Mouse (Mus musculus) thymus, adult 2 months (tissue): ENCODE data around the gene Phb. TPM values are rescaled to one million over a fixed set of nuclear protein-coding genes. Genes with fewer than 3 reads are reported as not detected.
"Not testable (repeated sequence)": the region's sequence is repeated elsewhere in the genome, so short reads cannot be mapped to it uniquely, and the experiment has no call there.

ENCODE experiments used
- DNase-seq: peaks from one replicate; pipeline ENCODE4 v3.0.0; 2021
- H3K27ac ChIP-seq: fragments of 200-500 bp; 2 replicates; pipeline ENCODE4 v1.5.1; 2012; ENCODE audit warnings: low read length, control low read depth; ENCODE audit not compliant: control insufficient read depth, insufficient read depth
- H3K27me3 ChIP-seq: fragments of 200-500 bp; 2 replicates; pipeline ENCODE4 v1.6.1; 2012; ENCODE audit warnings: mild to moderate bottlenecking, low read length, moderate library complexity, mixed read lengths; ENCODE audit not compliant: control insufficient read depth, insufficient read depth
- H3K36me3 ChIP-seq: fragments of 200-500 bp; 2 replicates; pipeline ENCODE4 v1.6.1; 2012; ENCODE audit warnings: mild to moderate bottlenecking, low read length, moderate library complexity; ENCODE audit not compliant: control insufficient read depth, insufficient read depth
- H3K4me1 ChIP-seq: fragments of 200-500 bp; replicated peaks from 2 replicates; pipeline ENCODE4 v1.6.1; 2012; ENCODE audit warnings: low read length; ENCODE audit not compliant: control insufficient read depth, insufficient read depth
- H3K4me3 ChIP-seq: fragments of 200-500 bp; 2 replicates; pipeline ENCODE4 v1.5.1; 2012; ENCODE audit warnings: mild to moderate bottlenecking, low read length, control low read depth, moderate library complexity; ENCODE audit not compliant: control insufficient read depth, insufficient read depth
- CTCF ChIP-seq: fragments of 200-500 bp; IDR thresholded peaks from 2 replicates; pipeline ENCODE4 v1.5.1; 2012; ENCODE audit warnings: mild to moderate bottlenecking, control low read depth, low read length, moderate library complexity, borderline replicate concordance; ENCODE audit not compliant: control insufficient read depth, poor library complexity, insufficient read depth; ENCODE audit errors: extremely low read depth
- POLR2A ChIP-seq: fragments of 200-500 bp; IDR thresholded peaks from 2 replicates; pipeline ENCODE4 v1.6.1; 2012; ENCODE audit warnings: mild to moderate bottlenecking, low read length, control low read depth, moderate library complexity; ENCODE audit not compliant: control insufficient read depth, poor library complexity, insufficient read depth; ENCODE audit errors: extremely low read depth
- WGBS: fragments of 180-500 bp; shearing (Covaris S2); methylation state at CpG from one replicate; pipeline ENCODE4 v1.1.7; 2018; 5-methylcytosine and 5-hydroxymethylcytosine counted together
- polyA plus RNA-seq: library from polyadenylated mRNA; depleted of rRNA; stranded (reverse); fragments of >200 nt; gene quantifications from 2 replicates; pipeline ENCODE4 v1.2.3, GENCODE M21; 2012

Phb gene
- polyA plus RNA-seq, 1 experiment: 103 TPM

GRCm38 (mm10) chr11:95648827-95649226 is 17.9 kb upstream of the Phb start:
- Histone ChIP-seq H3K4me3 (no peak overlapping the region), H3K27me3 (peaks cover 8% of the 10 kb centered on the region; the same call in 1 of the 2 replicates), H3K4me1 (no peaks in the 10 kb centered on the region), H3K36me3 (no peaks in the 10 kb centered on the region), H3K27ac (no peak overlapping the region)
- TF ChIP-seq POLR2A (no peak), CTCF (peak; percentile 62; the same call in 1 of the 2 replicates)
- peak; percentile 69 for DNase-seq
- 4% methylated on average over 4 of the region's 4 CpGs for whole genome bisulfite sequencing

GRCm38 (mm10) chr11:95649560-95649959 is 17.2 kb upstream of the Phb start:
- Histone ChIP-seq H3K27ac (no peak overlapping the region), H3K36me3 (no peaks in the 10 kb centered on the region), H3K4me3 (no peak overlapping the region), H3K4me1 (no peaks in the 10 kb centered on the region), H3K27me3 (peaks cover 8% of the 10 kb centered on the region; the same call in 1 of the 2 replicates)
- DNase-seq: no peak
- WGBS: 73% methylated on average over 7 of the region's 7 CpGs
- TF ChIP-seq POLR2A: no peak

GRCm38 (mm10) chr11:95650001-95650400 is 16.8 kb upstream of the Phb start:
- 62% methylated on average over 2 of the region's 2 CpGs for WGBS
- Histone ChIP-seq H3K27ac (no peak overlapping the region), H3K4me3 (no peak overlapping the region), H3K4me1 (no peaks in the 10 kb centered on the region), H3K27me3 (peaks cover 7% of the 10 kb centered on the region; the same call in 1 of the 2 replicates), H3K36me3 (no peaks in the 10 kb centered on the region)
- no peak for DNase-seq
- no peak for TF ChIP-seq POLR2A
- no peak for TF ChIP-seq CTCF

GRCm38 (mm10) chr11:95650981-95651380 is 15.8 kb upstream of the Phb start:
- Histone ChIP-seq H3K27ac (no peak overlapping the region), H3K4me3 (no peak overlapping the region), H3K36me3 (no peaks in the 10 kb centered on the region), H3K4me1 (no peaks in the 10 kb centered on the region), H3K27me3 (no peaks in the 10 kb centered on the region; the same call in 1 of the 2 replicates)
- WGBS: 77% methylated on average over 9 of the region's 9 CpGs
- TF ChIP-seq POLR2A (no peak), CTCF (no peak)
- DNase-seq: no peak

- H3K36me3 ChIP-seq: no peaks in the 10 kb centered on the region
- DNase-seq: no peak
- H3K27me3 ChIP-seq: no peaks in the 10 kb centered on the region
- 82% methylated on average over 4 of the region's 4 CpGs for WGBS
- no peaks in the 10 kb centered on the region for H3K4me1 ChIP-seq
- H3K27ac ChIP-seq: no peak overlapping the region
- no peak overlapping the region for H3K4me3 ChIP-seq
- TF ChIP-seq POLR2A: no peak
- no peak for TF ChIP-seq CTCF
Observed at GRCm38 (mm10) chr11:95657449-95657848, 9.3 kb upstream of the Phb start.

GRCm38 (mm10) chr11:95667177-95667576 is 420 bp downstream of the Phb start:
- Histone ChIP-seq H3K4me1 (peaks cover 5% of the 10 kb centered on the region), H3K36me3 (no peaks in the 10 kb centered on the region), H3K4me3 (peak overlapping the region; percentile 53), H3K27ac (peak overlapping the region; percentile 10; the same call in 1 of the 2 replicates), H3K27me3 (no peaks in the 10 kb centered on the region)
- TF ChIP-seq CTCF (no peak), POLR2A (no peak)
- peak; percentile 55 for DNase-seq
- 0% methylated on average over 11 of the region's 11 CpGs for WGBS

- not testable (repeated sequence) for H3K27ac ChIP-seq, H3K36me3 ChIP-seq, H3K4me3 ChIP-seq, H3K4me1 ChIP-seq, H3K27me3 ChIP-seq, DNase-seq
- WGBS: 94% methylated on average over 7 of the region's 7 CpGs
Observed at GRCm38 (mm10) chr11:95668086-95668485, 1.3 kb downstream of the Phb start.
